In the genomic region with DNA sequence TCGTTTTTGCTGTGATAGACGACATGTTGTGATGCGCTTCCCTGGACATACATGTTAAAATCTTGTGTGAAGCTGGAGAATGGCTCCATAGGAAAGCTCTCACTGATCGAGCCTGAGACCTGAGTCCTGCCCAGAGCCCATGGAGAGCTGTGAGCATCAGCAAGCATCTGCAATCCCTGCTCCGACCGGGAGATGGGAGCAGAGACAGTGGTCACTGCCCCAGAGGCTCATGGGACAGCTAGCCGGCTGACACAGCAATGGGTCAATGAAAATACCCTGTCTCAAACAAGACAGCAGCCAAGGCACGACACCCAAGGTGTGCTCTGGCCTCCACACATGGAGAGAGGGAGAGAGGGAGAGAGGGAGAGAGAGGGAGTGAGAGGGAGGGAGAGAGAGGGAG, we compare ENCODE assay signal across 9 mouse cellular contexts. TPM values are rescaled to one million over a fixed set of nuclear protein-coding genes. Genes with fewer than 3 reads are reported as not detected.
DNase-seq lines count a peak whose midpoint lies in the region; TF ChIP-seq lines count a peak whose summit lies in the region.
"Had no signal": no experiment of that assay in that cellular context is flagged by ENCODE, and none has a peak within 500 bp of the region (broad histone marks: within the 10 kb centered on the region; RNA-seq: fewer than 3 reads in every experiment).

No protein-coding gene starts in this region.

- no peak overlapping the region for H3K4me3 ChIP-seq in lung, adult 2 months (replicated peaks; ENCODE audit: extremely low read depth, low read depth, low read length)
- H3K4me3 ChIP-seq in small intestine, adult 2 months (ENCODE audit: low read depth, low read length), result no peak overlapping the region
- H3K4me3 ChIP-seq: neural tube, embryonic 12.5 days had no signal

- no peak for TF ChIP-seq POLR2A in lung, adult 2 months (IDR thresholded peaks at IDR 0.05; ENCODE audit: borderline replicate concordance, extremely low read depth, low read depth, low read length)
- no peak for TF ChIP-seq POLR2A in small intestine, adult 2 months (IDR thresholded peaks at IDR 0.05; ENCODE audit: low read depth, low read length)

- no peak overlapping the region for H3K27ac ChIP-seq in small intestine, adult 2 months (ENCODE audit: insufficient read depth, low read depth, low read length)
- H3K27ac ChIP-seq: neural tube, embryonic 12.5 days had no signal

- DNase-seq in cerebellum, postnatal 14 days, result peak; percentile 59 to 65
- no peak for DNase-seq in cerebellum, adult 9-10 months
- no peak for DNase-seq in lung, adult 2 months
- no peak for DNase-seq in lung, adult 18-20 months
- peak; percentile 68 to 74 for DNase-seq in kidney, postnatal 4 days
- no peak for DNase-seq in left cerebral cortex, adult 9 months (ENCODE audit: low spot score in 2 of 2)
- no peak for DNase-seq in layer of hippocampus, postnatal 36 days

- 59% methylated on average over 8 of the region's 8 CpGs for WGBS in lung, adult 2 months
- 56% methylated on average over 8 of the region's 8 CpGs for WGBS in small intestine, adult 2 months

- peak; percentile 51; the same call in 1 of the 2 replicates for TF ChIP-seq CTCF in lung, adult 2 months (IDR thresholded peaks at IDR 0.05; ENCODE audit: insufficient read depth, low read length)
- TF ChIP-seq CTCF in small intestine, adult 2 months (IDR thresholded peaks at IDR 0.05; ENCODE audit: extremely low read depth, insufficient read length, insufficient replicate concordance, low read depth, low read length), result 0 out of 2 replicates have a peak, but pooled peaks have one; percentile 5

- no peaks in the 10 kb centered on the region for H3K4me1 ChIP-seq in lung, adult 2 months (ENCODE audit: control insufficient read depth, insufficient read depth, low read length)
- H3K4me1 ChIP-seq in small intestine, adult 2 months (ENCODE audit: control insufficient read depth, insufficient read depth, insufficient read length, low read length), result no peaks in the 10 kb centered on the region

- no peaks in the 10 kb centered on the region for H3K36me3 ChIP-seq in small intestine, adult 2 months (ENCODE audit: control insufficient read depth, insufficient read depth, low read length)
- H3K36me3 ChIP-seq: neural tube, embryonic 12.5 days had no signal

- H3K27me3 ChIP-seq in small intestine, adult 2 months (ENCODE audit: control insufficient read depth, insufficient read depth, low read length), result no peaks in the 10 kb centered on the region
- H3K27me3 ChIP-seq: neural tube, embryonic 12.5 days had no signal

RNA-seq across cellular contexts. Expression of gene Phc2, which starts 26.6 kb away (rescaled TPM):
- 125 and 126 TPM in 2 replicates for polyA plus RNA-seq in lung, adult 2 months (2012; rRNA removed)
- polyA plus RNA-seq in small intestine, adult 2 months (2012; rRNA removed), result 42.0 and 83.8 TPM in 2 replicates
- 10 to 100 TPM; 91.4 to 96.9 TPM for total RNA-seq in layer of hippocampus, postnatal 36 days (2021)

Comparison
In these comparisons a context has a peak if more than half of its experiments do, and no peak if none do; other contexts are left out.
1. DNase-seq: peak in cerebellum, postnatal 14 days (2 of 2) and kidney, postnatal 4 days (2 of 2); none in cerebellum, adult 9-10 months (single experiment), lung, adult 2 months (single experiment), lung, adult 18-20 months (0 of 2), left cerebral cortex, adult 9 months (0 of 2) and layer of hippocampus, postnatal 36 days (0 of 2).